Mouse (Mus musculus) CH12.LX (cell line): ENCODE measurements at regions not wholly inside any gene's neighbourhood (a gene's known extent, or its start where the extent isn't known, plus 50 kb on each side); places are given as distances from the start of the nearest gene placed in this dataset.

Source experiments
- BHLHE40 ChIP-seq: IDR thresholded peaks from 2 replicates; pipeline ENCODE4 v1.6.1; 2011; ENCODE audit warnings: mild to moderate bottlenecking, low read depth, low read length, improper control_type of control experiment
- CHD2 ChIP-seq: IDR thresholded peaks from 2 replicates; pipeline ENCODE4 v1.6.1; 2011; ENCODE audit warnings: low read length, improper control_type of control experiment
- CTCF ChIP-seq, 2 experiments: IDR thresholded peaks in 1 of 2; conservative IDR thresholded peaks in 1 of 2; 2 replicates each; pipeline ENCODE4 v1.5.1; 2011 to 2012; ENCODE audit warnings: low read depth in 2 of 2, low read length in 2 of 2, improper control_type of control experiment in 1 of 2, inconsistent platforms in 1 of 2, mild to moderate bottlenecking in 1 of 2, moderate library complexity in 1 of 2
- EP300 ChIP-seq: IDR thresholded peaks from 2 replicates; pipeline ENCODE4 v1.6.1; 2011; ENCODE audit warnings: low read length, improper control_type of control experiment
- PAX5 ChIP-seq: IDR thresholded peaks from 2 replicates; pipeline ENCODE4 v1.6.1; 2012; ENCODE audit warnings: low read length, inconsistent platforms, mixed read lengths
- POLR2A ChIP-seq: IDR thresholded peaks from 2 replicates; pipeline ENCODE4 v1.6.1; 2011; ENCODE audit warnings: low read depth, mild to moderate bottlenecking, improper control_type of control experiment, low read length
- POLR2AphosphoS2 ChIP-seq: IDR thresholded peaks from 2 replicates; pipeline ENCODE4 v1.6.1; 2011; ENCODE audit warnings: low read depth, low read length, improper control_type of control experiment
- SMC3 ChIP-seq: IDR thresholded peaks from 2 replicates; pipeline ENCODE4 v1.6.1; 2011; ENCODE audit warnings: low read depth, low read length, improper control_type of control experiment
- TBP ChIP-seq: conservative IDR thresholded peaks from 2 replicates; pipeline ENCODE4 v1.6.1; 2011; ENCODE audit warnings: low read depth, low read length, improper control_type of control experiment

DNA sequence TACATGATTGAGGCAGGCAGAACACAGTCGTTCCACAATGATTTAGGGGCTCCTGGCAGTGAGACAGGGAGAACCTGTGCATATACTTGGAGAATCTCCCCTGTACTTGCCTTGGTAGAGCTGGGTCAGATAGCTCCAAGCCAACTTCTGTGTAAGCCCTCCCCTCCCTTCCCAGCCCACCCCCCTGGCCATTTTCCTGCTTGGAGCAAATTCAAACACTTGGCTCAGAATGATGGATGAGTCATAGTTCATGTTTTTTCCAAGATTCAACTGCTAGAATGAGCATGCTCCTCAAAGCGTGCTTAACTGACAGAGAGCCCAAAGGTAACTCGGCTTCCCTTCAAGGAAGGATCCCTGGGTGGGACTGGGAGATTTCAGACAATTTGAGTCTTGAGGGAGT is 194.1 kb upstream of the Camk1g start:
- no peak for TF ChIP-seq SMC3
- no peak for TF ChIP-seq POLR2A
- TF ChIP-seq CHD2 = no peak
- TF ChIP-seq CTCF (conservative IDR thresholded peaks at IDR 0.05 in 1 of 2, IDR thresholded peaks at IDR 0.05 in 1 of 2; ENCODE audit: low read depth in 2 of 2, low read length in 2 of 2) = no peak
- no peak for TF ChIP-seq BHLHE40
- no peak for TF ChIP-seq POLR2AphosphoS2
- no peak for TF ChIP-seq EP300
- TF ChIP-seq TBP = no peak
- TF ChIP-seq PAX5 = no peak
